Mouse (Mus musculus): ENCODE results near the gene Plekha7. TPM values are rescaled to one million over a fixed set of nuclear protein-coding genes. Genes with fewer than 3 reads are reported as not detected.

Gene Plekha7
- polyA plus RNA-seq, 1 experiment from 2014 or later, result 5.7 TPM

- Histone ChIP-seq H3K9ac (replicated peaks; ENCODE audit: low read depth) (no peak overlapping the region), H3K27ac (ENCODE audit: low read length) (no peak overlapping the region), H3K4me1 (ENCODE audit: insufficient read depth, low read depth, low read length) (no peaks in the 10 kb centered on the region), H3K27me3 (replicated peaks; ENCODE audit: insufficient read depth, low read length) (no peaks in the 10 kb centered on the region), H3K4me3 (ENCODE audit: low read depth, low read length) (no peak overlapping the region), H3K9me3 (ENCODE audit: low read length) (no peaks in the 10 kb centered on the region), H3K36me3 (ENCODE audit: insufficient read depth, low read length) (no peaks in the 10 kb centered on the region), H3K4me2 (replicated peaks; ENCODE audit: low read depth, low read length) (no peak overlapping the region)
- DNase-seq (ENCODE audit: low spot score) (peak; percentile 80), ATAC-seq (peak; percentile 27)
- 9% methylated on average over 5 of the region's 5 CpGs for WGBS
- no peak for TF ChIP-seq EP300 (IDR thresholded peaks at IDR 0.05)
- peak; percentile 94 for TF ChIP-seq CTCF (IDR thresholded peaks at IDR 0.05)
Measured at GRCm38 (mm10) chr7:116132078-116132477, 176.1 kb downstream of the Plekha7 start.

DNA sequence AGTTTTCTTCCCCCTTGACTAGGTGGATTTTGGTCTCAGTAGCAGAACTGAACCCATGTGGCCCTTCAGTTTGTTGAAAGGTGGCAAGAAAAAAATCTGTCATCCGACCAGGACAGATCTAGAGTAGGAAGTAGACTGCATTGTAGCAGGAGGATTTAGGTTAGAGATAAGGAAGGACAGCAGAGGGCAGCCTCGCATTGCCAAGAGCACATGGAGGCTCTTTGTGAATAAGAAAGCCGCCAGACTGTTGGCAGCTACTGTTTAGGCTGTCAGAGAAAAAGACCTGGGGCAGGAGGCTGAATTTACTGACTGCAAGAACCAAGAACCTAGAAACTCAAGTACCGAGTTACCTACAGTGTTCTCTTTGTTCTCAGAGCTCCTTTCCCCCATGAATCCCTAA is 176.8 kb downstream of the Plekha7 start:
- no peak for ATAC-seq
- Histone ChIP-seq H3K4me1 (ENCODE audit: insufficient read depth, low read depth, low read length) (no peaks in the 10 kb centered on the region), H3K4me2 (replicated peaks; ENCODE audit: low read depth, low read length) (no peak overlapping the region), H3K36me3 (ENCODE audit: insufficient read depth, low read length) (no peaks in the 10 kb centered on the region), H3K9me3 (ENCODE audit: low read length) (no peaks in the 10 kb centered on the region), H3K4me3 (ENCODE audit: low read depth, low read length) (no peak overlapping the region), H3K27me3 (replicated peaks; ENCODE audit: insufficient read depth, low read length) (no peaks in the 10 kb centered on the region), H3K9ac (replicated peaks; ENCODE audit: low read depth) (no peak overlapping the region), H3K27ac (ENCODE audit: low read length) (no peak overlapping the region)
- WGBS, result 21% methylated on average over 4 of the region's 4 CpGs
- DNase-seq (ENCODE audit: low spot score), result peak; percentile 34
- TF ChIP-seq EP300 (IDR thresholded peaks at IDR 0.05) (no peak), CTCF (IDR thresholded peaks at IDR 0.05) (peak; percentile 40; the same call in 1 of the 2 replicates)

DNA sequence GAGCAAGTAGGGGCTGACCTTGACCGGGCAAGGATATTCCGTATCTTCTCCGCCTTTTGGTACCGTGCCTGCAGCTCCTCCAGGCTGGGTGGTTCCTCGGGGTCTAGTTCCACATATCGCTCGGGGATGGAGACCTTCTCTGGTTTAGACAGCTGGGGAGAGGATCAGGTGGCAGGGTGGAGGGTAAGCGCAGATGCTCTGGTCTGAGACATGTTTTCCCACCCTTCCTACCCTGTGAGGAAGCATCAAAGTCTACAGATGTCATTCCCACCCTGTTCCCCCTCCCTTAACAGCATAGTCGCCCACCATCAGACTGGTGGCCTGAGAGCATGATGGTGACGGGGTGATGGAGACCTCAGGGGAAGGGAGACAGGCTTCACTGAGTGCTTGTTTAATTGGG is 178.8 kb downstream of the Plekha7 start:
- no peaks in the 10 kb centered on the region for H3K27me3 ChIP-seq (replicated peaks; ENCODE audit: insufficient read depth, low read length)
- no peak overlapping the region for H3K9ac ChIP-seq (replicated peaks; ENCODE audit: low read depth)
- H3K27ac ChIP-seq (ENCODE audit: low read length), result no peak overlapping the region
- no peak for ATAC-seq
- H3K36me3 ChIP-seq (ENCODE audit: insufficient read depth, low read length), result no peaks in the 10 kb centered on the region
- no peak for DNase-seq (ENCODE audit: low spot score)
- no peak overlapping the region for H3K4me3 ChIP-seq (ENCODE audit: low read depth, low read length)
- H3K9me3 ChIP-seq (ENCODE audit: low read length), result no peaks in the 10 kb centered on the region
- TF ChIP-seq EP300 (IDR thresholded peaks at IDR 0.05) (no peak), CTCF (IDR thresholded peaks at IDR 0.05) (no peak)
- 89% methylated on average over 10 of the region's 10 CpGs for WGBS
- H3K4me2 ChIP-seq (replicated peaks; ENCODE audit: low read depth, low read length), result no peak overlapping the region
- H3K4me1 ChIP-seq (ENCODE audit: insufficient read depth, low read depth, low read length), result no peaks in the 10 kb centered on the region

- Histone ChIP-seq H3K27ac (ENCODE audit: low read length) (no peak overlapping the region), H3K36me3 (ENCODE audit: insufficient read depth, low read length) (no peaks in the 10 kb centered on the region), H3K4me3 (ENCODE audit: low read depth, low read length) (no peak overlapping the region), H3K27me3 (replicated peaks; ENCODE audit: insufficient read depth, low read length) (no peaks in the 10 kb centered on the region), H3K9ac (replicated peaks; ENCODE audit: low read depth) (no peak overlapping the region), H3K4me2 (replicated peaks; ENCODE audit: low read depth, low read length) (no peak overlapping the region), H3K9me3 (ENCODE audit: low read length) (no peaks in the 10 kb centered on the region), H3K4me1 (ENCODE audit: insufficient read depth, low read depth, low read length) (no peaks in the 10 kb centered on the region)
- no peak for TF ChIP-seq CTCF (IDR thresholded peaks at IDR 0.05)
- TF ChIP-seq EP300 (IDR thresholded peaks at IDR 0.05), result no peak
- no peak for DNase-seq (ENCODE audit: low spot score)
- 89% methylated on average over 8 of the region's 8 CpGs for WGBS
- no peak for ATAC-seq
Measured at GRCm38 (mm10) chr7:116128286-116128685, 179.9 kb downstream of the Plekha7 start.

GRCm38 (mm10) chr7:116127052-116127451 is 181.1 kb downstream of the Plekha7 start:
- H3K4me3 ChIP-seq (ENCODE audit: low read depth, low read length), result no peak overlapping the region
- DNase-seq (ENCODE audit: low spot score) (no peak), ATAC-seq (no peak)
- TF ChIP-seq EP300 (IDR thresholded peaks at IDR 0.05) (no peak), CTCF (IDR thresholded peaks at IDR 0.05) (no peak)
- H3K4me2 ChIP-seq (replicated peaks; ENCODE audit: low read depth, low read length), result no peak overlapping the region
- no peaks in the 10 kb centered on the region for H3K9me3 ChIP-seq (ENCODE audit: low read length)
- H3K27me3 ChIP-seq (replicated peaks; ENCODE audit: insufficient read depth, low read length), result no peaks in the 10 kb centered on the region
- H3K27ac ChIP-seq (ENCODE audit: low read length), result no peak overlapping the region
- no peak overlapping the region for H3K9ac ChIP-seq (replicated peaks; ENCODE audit: low read depth)
- no peaks in the 10 kb centered on the region for H3K4me1 ChIP-seq (ENCODE audit: insufficient read depth, low read depth, low read length)
- no peaks in the 10 kb centered on the region for H3K36me3 ChIP-seq (ENCODE audit: insufficient read depth, low read length)
- WGBS, result 68% methylated on average over 2 of the region's 2 CpGs

- Histone ChIP-seq H3K9me3 (ENCODE audit: low read length) (no peaks in the 10 kb centered on the region), H3K4me2 (replicated peaks; ENCODE audit: low read depth, low read length) (no peak overlapping the region), H3K27ac (ENCODE audit: low read length) (no peak overlapping the region), H3K27me3 (replicated peaks; ENCODE audit: insufficient read depth, low read length) (no peaks in the 10 kb centered on the region), H3K36me3 (ENCODE audit: insufficient read depth, low read length) (no peaks in the 10 kb centered on the region), H3K9ac (replicated peaks; ENCODE audit: low read depth) (no peak overlapping the region), H3K4me1 (ENCODE audit: insufficient read depth, low read depth, low read length) (no peaks in the 10 kb centered on the region), H3K4me3 (ENCODE audit: low read depth, low read length) (no peak overlapping the region)
- WGBS, result 77% methylated on average over 7 of the region's 7 CpGs
- no peak for ATAC-seq
- no peak for DNase-seq (ENCODE audit: low spot score)
- TF ChIP-seq EP300 (IDR thresholded peaks at IDR 0.05), result no peak
- no peak for TF ChIP-seq CTCF (IDR thresholded peaks at IDR 0.05)
Measured at GRCm38 (mm10) chr7:116125671-116126070, 182.5 kb downstream of the Plekha7 start.

GRCm38 (mm10) chr7:116124057-116124456 is 184.1 kb downstream of the Plekha7 start:
- ATAC-seq, result no peak
- no peak for DNase-seq (ENCODE audit: low spot score)

More at GRCm38 (mm10) chr7:116124057-116124456, 184.1 kb downstream of the Plekha7 start:
- WGBS, result 88% methylated on average over 12 of the region's 12 CpGs
- Histone ChIP-seq H3K4me3 (ENCODE audit: low read depth, low read length) (no peak overlapping the region), H3K4me2 (replicated peaks; ENCODE audit: low read depth, low read length) (no peak overlapping the region), H3K9ac (replicated peaks; ENCODE audit: low read depth) (no peak overlapping the region), H3K9me3 (ENCODE audit: low read length) (no peaks in the 10 kb centered on the region), H3K27me3 (replicated peaks; ENCODE audit: insufficient read depth, low read length) (no peaks in the 10 kb centered on the region), H3K27ac (ENCODE audit: low read length) (no peak overlapping the region), H3K36me3 (ENCODE audit: insufficient read depth, low read length) (no peaks in the 10 kb centered on the region), H3K4me1 (ENCODE audit: insufficient read depth, low read depth, low read length) (no peaks in the 10 kb centered on the region)
- TF ChIP-seq CTCF (IDR thresholded peaks at IDR 0.05), result no peak
- TF ChIP-seq EP300 (IDR thresholded peaks at IDR 0.05), result no peak
